Mouse (Mus musculus): ENCODE data around the gene Ptprd.

DNA sequence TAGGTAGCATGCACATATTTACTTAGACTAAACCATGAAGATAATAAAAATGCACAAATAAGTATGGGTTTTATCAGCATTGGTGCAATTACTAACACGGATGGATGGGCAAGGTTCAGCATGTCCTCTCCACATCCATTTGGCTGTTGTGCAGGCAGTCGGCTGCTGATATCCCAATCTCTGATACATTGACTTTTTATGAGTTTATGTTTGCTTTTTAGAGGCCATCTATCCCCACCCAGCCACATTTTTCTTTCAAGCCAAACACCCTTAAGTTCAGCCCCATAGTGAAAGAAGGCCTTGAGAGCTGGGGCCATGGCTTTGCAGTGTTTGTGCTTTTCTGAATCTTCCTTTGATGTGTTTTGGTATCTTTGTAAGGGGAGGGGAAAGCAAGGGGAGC, 2166.1 kb downstream of the Ptprd start:
- TF ChIP-seq CTCF (conservative IDR thresholded peaks at IDR 0.05; ENCODE audit: low read length) (no peak), NANOG (IDR thresholded peaks at IDR 0.05; ENCODE audit: borderline replicate concordance, low read length) (no peak), POU5F1 (IDR thresholded peaks at IDR 0.05; ENCODE audit: borderline replicate concordance, low read length) (no peak)
